Mouse (Mus musculus): ENCODE results near the gene Gm28360.
"Not testable (repeated sequence)": the region's sequence is repeated elsewhere in the genome, so short reads cannot be mapped to it uniquely, and the experiment has no call there.

- not testable (repeated sequence) for TF ChIP-seq CTCF, EP300 (IDR thresholded peaks at IDR 0.05; ENCODE audit: low read depth)
Measured at GRCm38 (mm10) chr1:117829781-117830180, at the start of gene Gm28360.

Data from heart, postnatal 0 days (tissue).